Comparison of ENCODE assay signal across 17 mouse cellular contexts in the genomic region with DNA sequence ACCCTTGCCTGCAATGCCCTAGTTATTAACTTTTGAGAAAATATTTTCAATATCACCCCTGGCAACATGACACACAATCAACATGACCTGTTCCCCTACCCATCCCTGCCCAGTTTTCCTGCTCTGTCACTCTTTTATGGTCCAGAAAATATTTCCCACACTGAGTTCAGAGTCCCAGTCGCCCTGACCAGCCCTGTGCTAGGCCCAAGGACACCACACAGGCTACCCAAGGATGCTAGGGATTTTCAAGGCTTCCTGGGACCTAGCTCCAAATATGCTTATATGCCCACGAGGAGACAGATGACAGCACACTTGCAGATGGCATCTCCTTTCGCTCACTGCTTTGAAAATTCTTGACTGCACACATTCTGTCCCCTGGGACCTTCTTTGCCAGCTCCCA.
"Had no signal": no experiment of that assay in that cellular context is flagged by ENCODE, and none has a peak within 500 bp of the region (broad histone marks: within the 10 kb centered on the region; RNA-seq: fewer than 3 reads in every experiment).

No protein-coding gene starts in this region.

- H3K9ac ChIP-seq: kidney, embryonic 15.5 days; limb, embryonic 13.5 days; liver, embryonic 12.5 days; liver, embryonic 15.5 days; lung, embryonic 15.5 days; midbrain, embryonic 13.5 days had no signal

- H3K4me3 ChIP-seq: kidney, embryonic 15.5 days; layer of hippocampus, adult 2 months; limb, embryonic 10.5 days; limb, embryonic 13.5 days; liver, embryonic 12.5 days; liver, embryonic 15.5 days; lung, embryonic 15.5 days; megakaryocyte, embryonic 14.5 days; midbrain, embryonic 10.5 days; midbrain, embryonic 13.5 days had no signal

- H3K27me3 ChIP-seq: kidney, embryonic 15.5 days; limb, embryonic 13.5 days; liver, embryonic 12.5 days; liver, embryonic 15.5 days; lung, embryonic 15.5 days; midbrain, embryonic 13.5 days had no signal

- DNase-seq: kidney, postnatal 10 days; layer of hippocampus, adult 9-11 months; lung, adult 18-20 months; lung, postnatal 10 days; lung, postnatal 36 days; thymus, adult 18-20 months; thymus, postnatal 36 days had no signal

- ATAC-seq: midbrain, embryonic 13.5 days had no signal

- H3K9me3 ChIP-seq: kidney, embryonic 15.5 days; limb, embryonic 10.5 days; limb, embryonic 13.5 days; liver, embryonic 12.5 days; liver, embryonic 15.5 days; lung, embryonic 15.5 days; megakaryocyte, embryonic 14.5 days; midbrain, embryonic 10.5 days; midbrain, embryonic 13.5 days had no signal

- H3K36me3 ChIP-seq: kidney, embryonic 15.5 days; limb, embryonic 10.5 days; limb, embryonic 13.5 days; liver, embryonic 12.5 days; liver, embryonic 15.5 days; lung, embryonic 15.5 days; midbrain, embryonic 10.5 days; midbrain, embryonic 13.5 days had no signal

- H3K4me1 ChIP-seq: kidney, embryonic 15.5 days; limb, embryonic 13.5 days; liver, embryonic 12.5 days; lung, embryonic 15.5 days; midbrain, embryonic 10.5 days; midbrain, embryonic 13.5 days had no signal

- H3K27ac ChIP-seq: kidney, embryonic 15.5 days; layer of hippocampus, adult 2 months; limb, embryonic 10.5 days; limb, embryonic 13.5 days; liver, embryonic 12.5 days; liver, embryonic 15.5 days; lung, embryonic 15.5 days; midbrain, embryonic 10.5 days; midbrain, embryonic 13.5 days had no signal
